Mouse (Mus musculus) CH12F3 (cell line): ENCODE results near the gene Ralgapa1.
"Not testable (repeated sequence)": the region's sequence is repeated elsewhere in the genome, so short reads cannot be mapped to it uniquely, and the experiment has no call there.

Experiments used
- in situ Hi-C: fragments of 300-500 bp; cut with MboI; formaldehyde crosslinking; loops from 2 replicates; pipeline ENCODE4 v1.14.3; 2020; ENCODE audit warnings: low sequenced_read_pairs

The Ralgapa1 gene

GRCm38 (mm10) chr12:55801131-55801530 is 19.8 kb downstream of the Ralgapa1 start:
- in situ Hi-C loops: no loop called here

- in situ Hi-C loops: no loop called here
Measured at GRCm38 (mm10) chr12:55800144-55800543, 20.8 kb downstream of the Ralgapa1 start.

- in situ Hi-C loops: no loop called here
Measured at GRCm38 (mm10) chr12:55798745-55799144, 22.2 kb downstream of the Ralgapa1 start.

- in situ Hi-C loops: no loop called here
Measured at GRCm38 (mm10) chr12:55797103-55797502, 23.9 kb downstream of the Ralgapa1 start.

GRCm38 (mm10) chr12:55794485-55794884 is 26.5 kb downstream of the Ralgapa1 start:
- in situ Hi-C loops: not testable (repeated sequence)

GRCm38 (mm10) chr12:55785252-55785651 is 35.7 kb downstream of the Ralgapa1 start:
- in situ Hi-C loops: no loop called here

- in situ Hi-C loops: no loop called here
Measured at GRCm38 (mm10) chr12:55782662-55783061, 38.3 kb downstream of the Ralgapa1 start.

- in situ Hi-C loops: loop anchor here (5.0 kb wide), 1 partner anchor 49 kb away; no protein-coding TSS in a partner anchor
Measured at GRCm38 (mm10) chr12:55778301-55778700, 42.7 kb downstream of the Ralgapa1 start.

GRCm38 (mm10) chr12:55777356-55777755 is 43.6 kb downstream of the Ralgapa1 start:
- in situ Hi-C loops: loop anchor here (5.0 kb wide), 1 partner anchor 50 kb away; no protein-coding TSS in a partner anchor

- in situ Hi-C loops: no loop called here
Measured at GRCm38 (mm10) chr12:55774316-55774715, 46.7 kb downstream of the Ralgapa1 start.

- in situ Hi-C loops: no loop called here
Measured at GRCm38 (mm10) chr12:55720319-55720718, 100.6 kb downstream of the Ralgapa1 start.

- in situ Hi-C loops: no loop called here
Measured at GRCm38 (mm10) chr12:55705881-55706280, 115.1 kb downstream of the Ralgapa1 start.

GRCm38 (mm10) chr12:55666699-55667098 is 154.3 kb downstream of the Ralgapa1 start:
- in situ Hi-C loops: no loop called here

GRCm38 (mm10) chr12:55663194-55663593 is 157.8 kb downstream of the Ralgapa1 start:
- in situ Hi-C loops: not testable (repeated sequence)

- in situ Hi-C loops: no loop called here
Measured at GRCm38 (mm10) chr12:55648011-55648525, 172.9 kb downstream of the Ralgapa1 start.

- in situ Hi-C loops: no loop called here
Measured at GRCm38 (mm10) chr12:55626711-55627110, 194.3 kb downstream of the Ralgapa1 start.

- in situ Hi-C loops: no loop called here
Measured at GRCm38 (mm10) chr12:55623254-55623653, 197.7 kb downstream of the Ralgapa1 start.

- in situ Hi-C loops: no loop called here
Measured at GRCm38 (mm10) chr12:55622615-55623245, 198.2 kb downstream of the Ralgapa1 start.

- in situ Hi-C loops: no loop called here
Measured at GRCm38 (mm10) chr12:55620321-55620720, 200.6 kb downstream of the Ralgapa1 start.

GRCm38 (mm10) chr12:55610812-55611211 is 210.2 kb downstream of the Ralgapa1 start:
- in situ Hi-C loops: no loop called here

- in situ Hi-C loops: no loop called here
Measured at GRCm38 (mm10) chr12:55607902-55608301, 213.1 kb downstream of the Ralgapa1 start.

GRCm38 (mm10) chr12:55604411-55604810 is 216.6 kb downstream of the Ralgapa1 start:
- in situ Hi-C loops: no loop called here
